Mouse (Mus musculus) liver, embryonic 14.5 days (tissue): ENCODE data around the gene Adgrl4.

Source experiments
- CTCF ChIP-seq: IDR thresholded peaks from 2 replicates; pipeline ENCODE4 v1.5.1; 2016; ENCODE audit warnings: antibody characterized with exemption, low read depth, control low read depth
- EP300 ChIP-seq: IDR thresholded peaks from 2 replicates; pipeline ENCODE4 v1.6.1; 2016; ENCODE audit warnings: antibody characterized with exemption, low read depth

DNA sequence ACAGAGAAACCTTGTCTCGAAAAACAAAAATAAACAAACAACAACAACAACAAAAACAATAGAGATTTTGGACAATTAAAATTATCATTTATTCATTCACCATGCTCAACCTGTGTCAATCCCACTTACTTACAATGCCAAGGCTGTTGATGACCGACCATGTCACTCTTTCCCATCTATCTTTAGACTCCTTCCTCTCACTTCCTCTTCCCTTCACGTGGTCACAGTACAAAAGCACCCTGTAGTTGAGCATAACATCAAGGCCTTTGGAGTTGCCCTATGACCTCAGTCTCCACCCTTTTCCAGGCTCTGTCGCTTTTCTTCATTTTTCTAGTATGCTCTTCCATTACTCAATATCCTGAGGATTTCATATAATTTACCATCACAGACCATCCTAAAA lies 120.7 kb downstream of the Adgrl4 start:
- TF ChIP-seq CTCF (no peak), EP300 (no peak)
